Mouse (Mus musculus) kidney, postnatal 36 days (tissue): ENCODE results near the gene Rad23a.
A peak's percentile ranks its signal among the peaks of the same experiment; 100 is the strongest.

Experiments
- DNase-seq, 2 experiments: peaks; one replicate each; pipeline ENCODE4 v3.0.0; 2021 to 2022; ENCODE audit warnings: mixed read lengths in 2 of 2

The Rad23a gene

DNA sequence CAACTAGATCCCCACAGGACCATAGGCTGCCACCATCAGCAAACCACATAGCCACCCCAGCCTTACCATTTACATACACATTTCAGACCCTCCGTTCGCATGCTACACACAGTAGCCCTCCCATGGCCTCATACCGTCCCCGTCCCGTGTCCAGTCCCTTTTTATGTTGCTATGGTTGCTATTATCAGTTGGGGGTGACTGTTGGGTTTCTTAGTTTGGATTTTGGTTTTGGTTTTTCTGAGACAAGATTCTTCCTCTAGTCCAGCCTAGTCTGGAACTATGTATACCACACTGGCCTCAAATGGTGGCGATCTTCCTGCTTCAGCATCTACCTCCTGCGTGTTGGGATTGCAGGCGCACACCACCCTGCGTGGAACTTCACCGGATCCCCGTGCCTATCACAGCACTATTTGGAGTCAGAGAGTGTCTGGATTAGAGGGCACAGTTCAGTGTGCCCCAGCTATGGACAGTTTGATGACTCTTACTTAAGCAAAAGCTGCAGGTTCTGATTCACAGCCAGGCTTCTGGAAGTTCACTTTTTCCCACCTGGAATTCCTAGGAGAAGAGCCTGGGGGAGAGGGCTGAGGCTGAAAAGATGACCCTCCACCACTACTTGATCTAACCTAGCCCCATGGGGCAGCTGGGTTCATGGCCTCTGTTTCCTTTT is 53.5 kb downstream of the Rad23a start:
- no peak for DNase-seq

DNA sequence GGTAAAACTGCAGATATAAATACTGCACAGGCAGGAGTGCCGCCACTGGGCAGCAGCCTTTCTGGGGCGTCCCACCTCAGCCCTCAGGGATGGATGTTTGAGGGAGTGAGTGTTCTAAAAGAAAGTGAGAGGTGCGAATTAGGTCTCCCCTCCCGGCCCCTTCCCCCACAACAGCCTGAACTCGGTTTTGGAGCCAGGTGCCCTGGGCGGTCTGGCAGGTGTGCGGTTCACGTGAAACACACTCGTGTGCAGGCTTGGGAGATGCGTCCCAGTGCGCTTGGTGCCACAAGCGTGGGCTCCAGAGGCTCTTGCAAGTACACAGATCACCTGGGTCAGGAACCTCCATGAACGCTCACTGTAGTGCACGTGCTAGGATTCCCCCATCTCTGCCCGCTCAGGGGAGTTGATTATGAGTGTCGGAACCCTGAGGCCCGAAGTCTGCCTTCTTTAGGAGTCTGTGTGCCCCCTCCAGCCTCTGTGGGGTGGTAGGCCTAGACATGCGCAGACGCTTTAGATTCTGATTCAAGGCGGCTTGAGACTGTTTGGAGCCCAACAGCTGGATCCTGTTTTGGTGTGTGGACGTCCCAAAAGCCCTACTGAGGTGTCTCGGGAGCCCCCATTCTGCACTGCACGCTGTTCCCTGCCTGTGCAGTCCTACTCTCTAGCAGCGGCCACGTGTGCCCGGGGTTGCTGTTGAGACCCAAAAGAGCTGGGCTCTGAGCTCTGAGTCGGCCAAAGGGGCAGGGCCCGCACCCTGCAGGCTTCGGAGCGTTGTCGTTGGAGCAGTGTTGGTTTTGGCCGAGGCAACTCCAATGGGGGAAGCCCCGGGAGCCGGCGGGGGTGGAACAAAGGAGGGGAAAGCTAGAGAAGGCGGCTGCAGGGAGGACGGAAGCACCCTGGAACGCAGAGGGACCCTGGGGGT is 54.4 kb downstream of the Rad23a start:
- peak; percentile 54 to 64 for DNase-seq

DNA sequence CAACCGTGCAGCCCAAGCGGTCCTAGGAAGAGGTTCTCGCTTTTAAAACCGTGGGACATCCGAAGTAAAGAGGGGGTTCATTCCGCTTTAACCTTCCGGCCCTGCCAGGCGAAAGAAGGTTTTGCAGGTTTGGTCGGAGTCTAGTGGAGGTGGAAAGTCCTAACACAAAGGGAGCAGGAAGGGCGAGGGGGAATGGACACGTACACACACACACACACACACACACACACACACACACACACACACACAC is 55.0 kb downstream of the Rad23a start:
- DNase-seq = no peak

GRCm38 (mm10) chr8:84784681-84785505 is 55.6 kb downstream of the Rad23a start:
- DNase-seq = no peak
